Comparison of ENCODE assay signal across 16 mouse cellular contexts in genomic region chrX:135958589-135959225, GRCm38 (mm10). TPM values are rescaled to one million over a fixed set of nuclear protein-coding genes. Genes with fewer than 3 reads are reported as not detected.
A peak's percentile ranks its signal among the peaks of the same experiment; 100 is the strongest.
DNase-seq lines count a peak whose midpoint lies in the region; ATAC-seq lines count a peak whose summit lies in the region.
"Had no signal": no experiment of that assay in that cellular context is flagged by ENCODE, and none has a peak within 500 bp of the region (broad histone marks: within the 10 kb centered on the region; RNA-seq: fewer than 3 reads in every experiment).

No protein-coding gene starts in this region.

- no peaks in the 10 kb centered on the region for H3K9me3 ChIP-seq in forebrain, embryonic 13.5 days (replicated peaks)
- no peaks in the 10 kb centered on the region for H3K9me3 ChIP-seq in forebrain, embryonic 10.5 days
- no peaks in the 10 kb centered on the region for H3K9me3 ChIP-seq in hindbrain, embryonic 15.5 days
- no peaks in the 10 kb centered on the region for H3K9me3 ChIP-seq in hindbrain, embryonic 11.5 days (ENCODE audit: control insufficient read depth, low read length)
- no peaks in the 10 kb centered on the region for H3K9me3 ChIP-seq in forebrain, embryonic 16.5 days (ENCODE audit: control insufficient read depth, low read length)
- H3K9me3 ChIP-seq: G1E; neural tube, embryonic 13.5 days had no signal

- H3K9ac ChIP-seq in forebrain, embryonic 13.5 days, result no peak overlapping the region
- H3K9ac ChIP-seq in hindbrain, embryonic 15.5 days, result no peak overlapping the region
- no peak overlapping the region for H3K9ac ChIP-seq in hindbrain, embryonic 11.5 days (ENCODE audit: low read depth, low read length)
- H3K9ac ChIP-seq in forebrain, embryonic 16.5 days (replicated peaks; ENCODE audit: low read depth, low read length), result no peak overlapping the region
- H3K9ac ChIP-seq: neural tube, embryonic 13.5 days had no signal

- 0 out of 2 replicates have a peak, but pooled peaks cover 11% of the 10 kb centered on the region for H3K4me1 ChIP-seq in forebrain, embryonic 13.5 days
- no peaks in the 10 kb centered on the region for H3K4me1 ChIP-seq in forebrain, embryonic 10.5 days
- H3K4me1 ChIP-seq in hindbrain, embryonic 15.5 days (replicated peaks), result 0 out of 2 replicates have a peak, but pooled peaks cover 3% of the 10 kb centered on the region
- no peaks in the 10 kb centered on the region for H3K4me1 ChIP-seq in hindbrain, embryonic 11.5 days (replicated peaks; ENCODE audit: control insufficient read depth, insufficient read depth, low read length)
- peaks cover 2% of the 10 kb centered on the region; the same call in 1 of the 2 replicates for H3K4me1 ChIP-seq in forebrain, embryonic 16.5 days (replicated peaks; ENCODE audit: control insufficient read depth, insufficient read depth, low read length)
- H3K4me1 ChIP-seq: megakaryocyte, embryonic 14.5 days had no signal

- H3K27ac ChIP-seq in forebrain, embryonic 13.5 days, result peak overlapping the region; percentile 81
- H3K27ac ChIP-seq in forebrain, embryonic 10.5 days, result no peak overlapping the region
- H3K27ac ChIP-seq in hindbrain, embryonic 15.5 days (replicated peaks), result peak overlapping the region; percentile 77
- no peak overlapping the region for H3K27ac ChIP-seq in hindbrain, embryonic 11.5 days (ENCODE audit: low read depth, low read length)
- peak overlapping the region; percentile 75; the same call in 1 of the 2 replicates for H3K27ac ChIP-seq in forebrain, embryonic 16.5 days (ENCODE audit: low read length)

- no peaks in the 10 kb centered on the region for H3K27me3 ChIP-seq in forebrain, embryonic 13.5 days
- peaks cover 4% of the 10 kb centered on the region for H3K27me3 ChIP-seq in forebrain, embryonic 10.5 days (ENCODE audit: poor library complexity, severe bottlenecking)
- H3K27me3 ChIP-seq in hindbrain, embryonic 15.5 days, result no peaks in the 10 kb centered on the region
- H3K27me3 ChIP-seq in hindbrain, embryonic 11.5 days (ENCODE audit: control insufficient read depth, insufficient read depth, low read length), result 0 out of 2 replicates have a peak, but pooled peaks cover 2% of the 10 kb centered on the region
- H3K27me3 ChIP-seq in forebrain, embryonic 16.5 days (replicated peaks; ENCODE audit: control insufficient read depth, insufficient read depth, low read length), result no peaks in the 10 kb centered on the region
- H3K27me3 ChIP-seq: neural tube, embryonic 13.5 days had no signal

- 80% methylated on average over 7 of the region's 7 CpGs for WGBS in forebrain, embryonic 13.5 days
- 89% methylated on average over 7 of the region's 7 CpGs for WGBS in forebrain, embryonic 10.5 days
- 82% methylated on average over 7 of the region's 7 CpGs for WGBS in hindbrain, embryonic 15.5 days
- WGBS in hindbrain, embryonic 11.5 days, result 95% methylated on average over 7 of the region's 7 CpGs
- 76% methylated on average over 7 of the region's 7 CpGs for WGBS in forebrain, embryonic 16.5 days

- H3K4me3 ChIP-seq in forebrain, embryonic 13.5 days, result no peak overlapping the region
- no peak overlapping the region for H3K4me3 ChIP-seq in forebrain, embryonic 10.5 days
- no peak overlapping the region for H3K4me3 ChIP-seq in hindbrain, embryonic 15.5 days
- H3K4me3 ChIP-seq in hindbrain, embryonic 11.5 days (ENCODE audit: low read depth, low read length), result no peak overlapping the region
- H3K4me3 ChIP-seq in forebrain, embryonic 16.5 days (replicated peaks; ENCODE audit: low read length), result no peak overlapping the region
- H3K4me3 ChIP-seq: megakaryocyte, embryonic 14.5 days; neural tube, embryonic 13.5 days had no signal

- no peak overlapping the region for H3K4me2 ChIP-seq in forebrain, embryonic 13.5 days
- no peak overlapping the region for H3K4me2 ChIP-seq in hindbrain, embryonic 15.5 days
- no peak overlapping the region for H3K4me2 ChIP-seq in hindbrain, embryonic 11.5 days (replicated peaks; ENCODE audit: low read depth, low read length)
- no peak overlapping the region for H3K4me2 ChIP-seq in forebrain, embryonic 16.5 days (ENCODE audit: low read length)
- H3K4me2 ChIP-seq: neural tube, embryonic 13.5 days had no signal

- no peak for DNase-seq in forebrain, embryonic 10.5 days (ENCODE audit: extremely low spot score, low spot score)
- DNase-seq in hindbrain, embryonic 11.5 days (ENCODE audit: low spot score), result no peak
- peak; percentile 35 for DNase-seq in heart, postnatal 4 days
- no peak for DNase-seq in thymus, adult 18-20 months
- DNase-seq in adipocyte (ENCODE audit: low spot score), result no peak
- DNase-seq: cerebellum, adult 18-20 months; embryo, embryonic 11 days; kidney, postnatal 25 days; thymus, postnatal 14 days had no signal

- ATAC-seq in forebrain, embryonic 13.5 days, result no peak
- no peak for ATAC-seq in hindbrain, embryonic 15.5 days (ENCODE audit: low FRiP score, low read depth)
- ATAC-seq in hindbrain, embryonic 11.5 days (ENCODE audit: low FRiP score), result no peak
- ATAC-seq in forebrain, embryonic 16.5 days, result no peak

- no peaks in the 10 kb centered on the region for H3K36me3 ChIP-seq in forebrain, embryonic 13.5 days (ENCODE audit: poor library complexity, severe bottlenecking)
- no peaks in the 10 kb centered on the region for H3K36me3 ChIP-seq in forebrain, embryonic 10.5 days (replicated peaks)
- H3K36me3 ChIP-seq in hindbrain, embryonic 15.5 days, result no peaks in the 10 kb centered on the region
- no peaks in the 10 kb centered on the region for H3K36me3 ChIP-seq in hindbrain, embryonic 11.5 days (ENCODE audit: control insufficient read depth, insufficient read depth, low read length)
- no peaks in the 10 kb centered on the region for H3K36me3 ChIP-seq in forebrain, embryonic 16.5 days (ENCODE audit: control insufficient read depth, insufficient read depth)
- H3K36me3 ChIP-seq: G1E; neural tube, embryonic 13.5 days had no signal

RNA-seq across cellular contexts. Expression of gene Arxes2, which starts 34.9 kb away (rescaled TPM):
- polyA plus RNA-seq in forebrain, embryonic 13.5 days (2015; fragmentation: Nextera tagmentation; extraction: Ambion mirVana), result 150 and 176 TPM in 2 replicates
- polyA plus RNA-seq in forebrain, embryonic 10.5 days (2016; fragmentation: Nextera tagmentation; extraction: Ambion mirVana), result 99.3 and 104 TPM in 2 replicates
- polyA plus RNA-seq in hindbrain, embryonic 15.5 days (2015; fragmentation: Nextera tagmentation; extraction: Ambion mirVana), result 248 and 258 TPM in 2 replicates
- 125 and 140 TPM in 2 replicates for polyA plus RNA-seq in hindbrain, embryonic 11.5 days (2014; fragmentation: Nextera tagmentation; extraction: Ambion mirVana)
- polyA plus RNA-seq in forebrain, embryonic 16.5 days (2015; fragmentation: Nextera tagmentation; extraction: Ambion mirVana), result 170 and 205 TPM in 2 replicates
- total RNA-seq in heart, postnatal 4 days (2021), result 10 to 100 TPM; 13.0 to 17.1 TPM
- polyA plus RNA-seq: liver, adult 2 months had no signal

Comparison
In these comparisons a context has a peak if more than half of its experiments do, and no peak if none do; other contexts are left out.
1. H3K27ac ChIP-seq: peak in forebrain, embryonic 13.5 days (single experiment), hindbrain, embryonic 15.5 days (single experiment) and forebrain, embryonic 16.5 days (single experiment); none in forebrain, embryonic 10.5 days (single experiment) and hindbrain, embryonic 11.5 days (single experiment).